Mouse (Mus musculus): Measurements from ENCODE around the gene Cox5b.
A peak's percentile ranks its signal among the peaks of the same experiment; 100 is the strongest.
"Not testable (repeated sequence)": the region's sequence is repeated elsewhere in the genome, so short reads cannot be mapped to it uniquely, and the experiment has no call there.

Gene Cox5b

DNA sequence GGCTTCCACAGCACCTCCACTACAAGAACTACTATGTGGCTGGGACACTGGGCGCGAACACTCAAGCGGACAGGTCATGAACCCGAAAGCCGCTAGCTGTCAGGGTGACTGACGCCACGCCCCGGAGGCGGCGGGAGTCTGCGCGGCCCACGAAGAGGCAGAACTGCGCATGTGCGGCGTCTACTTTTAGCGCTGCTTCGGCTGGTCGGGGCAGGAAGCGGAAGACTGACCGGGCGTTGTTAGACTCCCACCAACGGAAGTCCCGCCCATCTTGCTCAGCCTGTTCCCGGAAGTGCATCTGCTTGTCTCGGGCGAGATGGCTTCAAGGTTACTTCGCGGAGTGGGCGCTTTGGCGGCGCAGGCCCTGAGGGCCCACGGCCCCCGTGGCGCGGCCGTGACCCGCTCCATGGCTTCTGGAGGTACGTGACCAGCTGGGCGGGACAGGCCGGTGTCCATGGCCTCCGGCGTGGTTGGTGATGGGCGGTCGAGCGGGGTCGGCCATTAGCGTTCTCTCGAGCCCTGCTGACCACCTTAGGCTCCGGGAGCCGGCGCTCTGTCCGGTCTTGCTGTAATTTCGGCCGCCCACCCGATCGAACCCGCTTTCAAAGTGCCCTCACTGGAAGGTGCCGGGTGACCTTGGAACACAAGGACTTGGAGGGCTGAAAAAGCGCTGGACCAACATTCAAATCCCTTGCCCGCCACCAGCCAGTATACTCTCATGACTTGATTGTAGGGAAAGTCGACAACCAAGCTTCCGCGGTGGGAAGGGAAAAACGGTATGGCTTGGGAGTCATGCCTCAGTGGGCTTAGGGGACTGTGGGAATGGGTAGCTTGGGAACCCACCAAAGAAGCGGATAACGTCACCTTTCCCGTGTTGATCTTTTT lies at the start of gene Cox5b:
Gene Cox5b, plus strand, starts transcription at position 179 of the 885 bp plus-strand sequence.
- peak; percentile 84 for DNase-seq (ENCODE audit: low spot score)

- no peak for DNase-seq (ENCODE audit: low spot score)
These were observed 47.2 kb upstream of the Cox5b start for GRCm38 (mm10) chr1:36643957-36644614.

GRCm38 (mm10) chr1:36644615-36645007 lies 46.6 kb upstream of the Cox5b start:
- DNase-seq (ENCODE audit: low spot score), result no peak

- DNase-seq (ENCODE audit: low spot score), result no peak
These were observed 45.0 kb upstream of the Cox5b start for GRCm38 (mm10) chr1:36646285-36646684.

GRCm38 (mm10) chr1:36647631-36648030 lies 43.6 kb upstream of the Cox5b start:
- no peak for DNase-seq (ENCODE audit: low spot score)

- DNase-seq (ENCODE audit: low spot score), result no peak
These were observed 36.2 kb upstream of the Cox5b start for GRCm38 (mm10) chr1:36655039-36655438.

GRCm38 (mm10) chr1:36656233-36656632 lies 35.0 kb upstream of the Cox5b start:
- no peak for DNase-seq (ENCODE audit: low spot score)

GRCm38 (mm10) chr1:36657658-36658415 lies 33.4 kb upstream of the Cox5b start:
- DNase-seq (ENCODE audit: low spot score), result no peak

GRCm38 (mm10) chr1:36658621-36659399 lies 32.4 kb upstream of the Cox5b start:
- no peak for DNase-seq (ENCODE audit: low spot score)

DNA sequence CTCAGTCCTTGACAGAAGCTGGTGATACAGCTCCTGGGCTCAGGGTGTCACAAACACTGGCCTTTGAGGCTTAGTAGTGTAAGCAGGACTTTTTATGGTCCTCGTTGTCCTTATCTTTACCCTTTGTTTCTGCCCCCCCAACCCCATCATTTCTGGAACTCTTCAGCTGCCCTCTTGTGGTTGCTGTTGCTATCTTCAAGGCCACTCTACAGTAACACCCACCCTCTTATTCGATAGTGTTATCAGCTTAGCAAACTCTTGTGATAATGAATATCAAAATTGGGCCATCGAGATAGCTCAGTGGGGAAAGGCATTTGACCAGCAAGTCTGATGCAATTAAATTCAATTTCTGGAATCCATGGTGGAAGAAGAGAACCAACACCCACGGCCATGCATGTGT lies 26.8 kb upstream of the Cox5b start:
- DNase-seq (ENCODE audit: low spot score), result peak; percentile 11

- DNase-seq (ENCODE audit: low spot score), result no peak
These were observed 26.0 kb upstream of the Cox5b start for GRCm38 (mm10) chr1:36665165-36665723.

GRCm38 (mm10) chr1:36665934-36666333 lies 25.3 kb upstream of the Cox5b start:
- no peak for DNase-seq (ENCODE audit: low spot score)

DNA sequence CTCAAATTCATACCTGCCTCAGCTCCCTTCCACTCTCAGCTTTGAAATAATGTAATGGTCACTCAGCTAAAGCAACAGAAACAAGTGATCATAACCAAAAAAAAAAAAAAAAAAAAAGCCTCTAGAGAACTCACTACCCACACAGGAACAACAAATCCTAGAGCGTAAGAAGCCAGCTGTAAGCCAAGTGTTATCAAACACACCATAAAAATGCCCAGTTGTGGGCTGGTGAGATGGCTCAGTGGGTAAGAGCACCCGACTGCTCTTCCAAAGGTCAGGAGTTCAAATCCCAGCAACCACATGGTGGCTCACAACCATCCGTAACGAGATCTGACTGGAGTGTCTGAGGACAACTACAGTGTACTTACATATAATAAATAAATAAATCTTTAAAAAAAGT lies 23.2 kb upstream of the Cox5b start:
- not testable (repeated sequence) for DNase-seq (ENCODE audit: low spot score)

DNA sequence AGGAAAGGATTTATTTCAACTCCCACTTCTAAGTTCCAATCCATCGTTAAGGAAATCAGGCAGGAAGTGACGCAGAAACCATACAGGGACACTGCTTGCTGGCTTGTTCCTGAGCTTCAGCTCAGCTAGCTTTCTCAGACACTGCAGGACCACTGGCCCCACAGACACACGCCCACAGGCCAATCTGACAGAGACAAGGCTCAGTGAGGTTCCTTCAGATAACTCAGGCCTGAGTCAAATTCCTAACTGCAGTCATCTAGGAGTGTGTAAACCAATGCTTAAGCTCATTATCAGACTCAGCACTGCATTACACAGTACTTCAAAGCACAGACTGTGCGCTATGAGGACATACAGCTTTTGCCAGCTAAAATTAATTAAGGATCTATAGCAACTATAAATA lies 21.0 kb upstream of the Cox5b start:
- no peak for DNase-seq (ENCODE audit: low spot score)

- no peak for DNase-seq (ENCODE audit: low spot score)
These were observed 20.0 kb upstream of the Cox5b start for GRCm38 (mm10) chr1:36671260-36671659.

DNA sequence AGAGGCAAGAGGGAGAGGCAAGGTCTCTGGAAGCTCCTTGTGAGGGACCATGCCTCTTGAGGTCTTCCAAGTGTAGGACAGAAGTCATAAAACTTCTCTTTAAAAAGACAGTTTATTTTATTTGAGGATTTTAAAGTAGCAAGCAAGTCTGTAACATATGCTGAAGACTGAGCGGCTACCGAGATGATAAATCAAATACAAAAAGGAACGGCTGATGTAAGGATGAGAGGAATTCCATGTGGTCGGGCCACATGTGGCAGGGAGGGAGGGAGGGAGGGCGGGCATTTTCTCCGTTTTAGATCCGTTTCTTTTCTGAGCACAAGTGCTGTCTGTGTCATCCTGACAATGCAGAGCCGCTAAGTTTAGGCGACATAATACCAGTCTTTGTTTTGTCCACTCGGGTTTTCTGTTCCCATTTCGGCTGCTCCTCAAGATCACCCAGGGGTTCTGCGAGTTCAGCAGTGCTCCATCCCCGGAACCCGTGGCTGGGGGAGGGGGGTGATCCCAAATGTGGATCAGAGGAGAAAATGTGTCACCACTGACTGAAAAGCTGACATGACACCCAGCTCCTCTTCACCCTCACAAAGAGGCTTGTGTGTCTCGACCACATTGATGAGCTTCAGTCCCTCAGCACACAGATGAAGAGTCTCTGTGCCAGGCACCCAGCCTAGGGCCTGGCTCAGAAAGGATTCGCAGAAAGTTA lies 18.4 kb upstream of the Cox5b start:
- no peak for DNase-seq (ENCODE audit: low spot score)

DNA sequence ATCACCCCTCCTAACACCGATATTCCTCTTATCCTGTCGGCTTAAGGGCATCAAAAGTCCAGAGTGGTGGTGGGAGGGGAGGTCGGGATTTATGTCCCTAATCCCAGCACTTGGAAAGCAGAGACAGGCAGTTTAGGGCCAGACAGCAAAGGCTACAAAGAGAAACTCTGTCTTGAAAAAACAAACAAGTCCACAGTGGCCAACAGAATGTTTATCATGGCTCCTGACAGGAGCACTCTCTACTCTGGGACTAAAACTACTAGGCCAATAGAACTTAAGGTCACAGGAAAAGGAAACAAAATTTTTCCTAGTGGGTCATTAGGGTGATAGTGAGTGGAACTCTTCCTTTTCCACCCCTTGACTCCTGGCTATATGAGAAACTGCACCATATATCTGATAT lies 16.3 kb upstream of the Cox5b start:
- DNase-seq (ENCODE audit: low spot score), result no peak

- DNase-seq (ENCODE audit: low spot score), result no peak
These were observed 10.4 kb upstream of the Cox5b start for GRCm38 (mm10) chr1:36680893-36681292.

DNA sequence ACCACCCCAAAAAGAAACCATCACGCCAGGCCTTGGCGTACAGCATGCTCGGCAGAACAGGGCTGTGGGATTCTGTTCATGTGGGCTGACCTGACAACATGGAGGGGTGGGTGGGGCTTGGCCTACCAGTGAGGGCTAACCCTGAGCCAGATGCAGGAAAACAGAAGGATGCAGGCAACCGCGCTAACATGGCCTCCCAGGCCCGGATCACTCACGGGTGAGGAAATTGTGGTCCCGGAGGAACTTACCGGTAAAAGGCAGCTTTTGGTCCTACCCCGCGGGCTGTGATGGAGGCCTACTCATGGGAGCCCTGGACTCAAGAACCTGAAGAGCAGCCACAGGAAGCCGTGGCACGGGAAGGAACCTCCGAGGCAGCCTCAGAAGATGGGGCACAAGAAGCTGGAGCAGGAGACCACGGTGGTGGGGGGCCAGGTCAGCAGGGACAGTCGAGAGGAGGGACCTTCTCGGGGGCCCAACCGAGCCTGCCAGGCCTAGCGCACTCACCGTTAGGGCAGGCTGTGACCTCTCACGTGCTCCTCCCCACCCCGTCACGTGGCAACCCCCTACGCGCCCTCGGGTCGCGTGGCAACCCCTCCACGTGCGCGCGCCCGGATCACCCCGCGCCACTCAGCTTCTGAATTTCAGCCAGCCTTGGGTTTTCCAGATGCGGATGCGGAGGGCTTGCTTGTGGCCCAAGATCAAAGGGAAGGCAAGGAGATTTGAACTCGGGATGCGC lies 8.5 kb upstream of the Cox5b start, which contains the start of gene Fam178b:
Gene Fam178b, minus strand, starts transcription at position 564 of the 736 bp plus-strand sequence.
- DNase-seq (ENCODE audit: low spot score), result no peak
